Mouse (Mus musculus): Measurements from ENCODE around the gene Zcchc7. TPM values are rescaled to one million over a fixed set of nuclear protein-coding genes. Genes with fewer than 3 reads are reported as not detected.
A peak's percentile ranks its signal among the peaks of the same experiment; 100 is the strongest.

Gene Zcchc7
- polyA plus RNA-seq, 1 experiment from 2014 or later, result 36.4 TPM

DNA sequence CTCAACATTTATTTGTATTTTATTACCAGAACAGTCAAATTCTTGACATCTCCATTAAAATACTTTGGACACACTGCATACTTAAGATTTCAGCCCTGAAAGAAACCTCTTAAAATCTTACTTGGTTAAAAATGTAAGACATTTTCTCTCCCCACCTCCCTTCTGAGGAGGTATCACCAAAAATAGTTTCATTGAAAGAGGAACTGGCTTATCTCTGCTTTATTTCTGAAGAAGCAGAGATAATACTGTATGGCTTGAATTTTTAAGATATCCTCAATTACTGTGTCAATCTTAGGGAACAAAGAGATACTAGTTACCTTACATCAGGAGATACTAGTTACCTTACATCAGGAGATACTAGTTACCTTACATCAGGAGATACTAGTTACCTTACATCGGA is 116.4 kb downstream of the Zcchc7 start:
- Histone ChIP-seq H3K27me3 (ENCODE audit: control insufficient read depth, insufficient read depth, low read length) (no peaks in the 10 kb centered on the region), H3K36me3 (ENCODE audit: control insufficient read depth, insufficient read depth, low read length) (no peaks in the 10 kb centered on the region), H3K9ac (ENCODE audit: low read length) (no peak overlapping the region), H3K27ac (replicated peaks) (no peak overlapping the region), H3K4me3 (ENCODE audit: low read depth, low read length) (no peak overlapping the region), H3K4me1 (replicated peaks; ENCODE audit: control insufficient read depth, insufficient read depth) (no peaks in the 10 kb centered on the region), H3K9me3 (ENCODE audit: control insufficient read depth, low read length) (no peaks in the 10 kb centered on the region), H3K4me2 (replicated peaks; ENCODE audit: low read depth) (no peak overlapping the region)
- no peak for ATAC-seq (ENCODE audit: low FRiP score, low TSS enrichment)
- DNase-seq (ENCODE audit: low spot score), result no peak
- no peak for TF ChIP-seq EP300 (optimal IDR thresholded peaks at IDR 0.05)
- 98% methylated on average over 1 of the region's 1 CpGs for WGBS

DNA sequence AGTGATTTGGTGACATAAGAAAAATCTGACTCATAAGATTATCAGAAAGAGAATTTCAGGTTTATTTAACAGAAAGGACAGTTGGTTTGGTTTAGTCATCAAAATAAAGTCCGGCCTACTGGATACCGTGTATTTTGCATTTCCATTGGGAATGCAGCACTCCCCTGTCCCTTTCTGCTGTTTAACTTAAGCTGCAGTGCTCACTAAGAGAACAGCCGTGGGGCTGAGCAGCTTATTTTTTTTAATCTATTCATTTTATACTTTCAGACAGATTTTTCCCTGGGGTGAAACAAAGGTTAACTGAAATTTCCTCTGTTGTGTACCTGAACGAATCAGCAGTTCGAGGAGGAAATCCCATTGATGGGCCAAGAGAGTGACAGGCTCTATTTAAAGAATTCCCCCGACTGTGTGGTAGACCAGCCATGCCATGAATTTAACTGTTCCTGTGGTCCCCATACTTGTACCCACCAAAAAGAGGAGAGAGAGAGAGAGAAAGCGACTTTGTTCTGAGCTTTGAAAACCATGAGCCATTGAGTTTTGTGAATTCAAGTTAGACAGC is 124.5 kb downstream of the Zcchc7 start:
- 41% methylated on average over 7 of the region's 7 CpGs for WGBS
- H3K4me2 ChIP-seq (replicated peaks; ENCODE audit: low read depth), result no peak overlapping the region
- no peak for TF ChIP-seq EP300 (optimal IDR thresholded peaks at IDR 0.05)
- TF ChIP-seq CTCF (IDR thresholded peaks at IDR 0.05; ENCODE audit: low read depth), result no peak
- no peak overlapping the region for H3K27ac ChIP-seq (replicated peaks)
- no peak overlapping the region for H3K4me3 ChIP-seq (ENCODE audit: low read depth, low read length)
- ATAC-seq (ENCODE audit: low FRiP score, low TSS enrichment) (no peak), DNase-seq (ENCODE audit: low spot score) (no peak)
- no peaks in the 10 kb centered on the region for H3K36me3 ChIP-seq (ENCODE audit: control insufficient read depth, insufficient read depth, low read length)
- no peaks in the 10 kb centered on the region for H3K4me1 ChIP-seq (replicated peaks; ENCODE audit: control insufficient read depth, insufficient read depth)
- no peaks in the 10 kb centered on the region for H3K27me3 ChIP-seq (ENCODE audit: control insufficient read depth, insufficient read depth, low read length)
- H3K9me3 ChIP-seq (ENCODE audit: control insufficient read depth, low read length), result no peaks in the 10 kb centered on the region
- H3K9ac ChIP-seq (ENCODE audit: low read length), result no peak overlapping the region

DNA sequence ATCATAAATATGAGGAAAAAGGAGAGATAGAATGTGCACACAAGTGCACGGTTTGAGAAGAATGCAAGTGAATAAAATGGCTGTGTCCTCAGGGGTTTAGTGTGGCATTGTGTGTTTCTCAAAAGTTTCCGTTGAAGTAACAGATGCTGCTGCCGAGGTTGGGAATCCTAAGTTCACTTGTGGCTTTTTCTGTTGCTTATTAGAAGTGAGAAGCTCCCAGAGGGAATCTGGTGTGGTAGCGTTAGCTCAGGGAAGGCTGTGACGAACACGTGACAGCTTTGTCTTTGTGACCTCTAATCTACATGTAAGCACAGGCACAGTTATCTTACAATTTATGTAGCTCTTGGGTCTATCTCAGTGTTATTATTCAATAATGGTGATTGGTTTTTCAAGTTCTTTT is 130.5 kb downstream of the Zcchc7 start:
- TF ChIP-seq CTCF (IDR thresholded peaks at IDR 0.05; ENCODE audit: low read depth), result no peak
- no peak for TF ChIP-seq EP300 (optimal IDR thresholded peaks at IDR 0.05)
- H3K9me3 ChIP-seq (ENCODE audit: control insufficient read depth, low read length), result no peaks in the 10 kb centered on the region
- DNase-seq (ENCODE audit: low spot score), result no peak
- ATAC-seq (ENCODE audit: low FRiP score, low TSS enrichment), result no peak
- WGBS, result 75% methylated on average over 6 of the region's 6 CpGs
- no peaks in the 10 kb centered on the region for H3K27me3 ChIP-seq (ENCODE audit: control insufficient read depth, insufficient read depth, low read length)
- H3K27ac ChIP-seq (replicated peaks), result no peak overlapping the region
- no peaks in the 10 kb centered on the region for H3K36me3 ChIP-seq (ENCODE audit: control insufficient read depth, insufficient read depth, low read length)
- H3K9ac ChIP-seq (ENCODE audit: low read length), result no peak overlapping the region
- no peak overlapping the region for H3K4me3 ChIP-seq (ENCODE audit: low read depth, low read length)
- H3K4me2 ChIP-seq (replicated peaks; ENCODE audit: low read depth), result no peak overlapping the region
- no peaks in the 10 kb centered on the region for H3K4me1 ChIP-seq (replicated peaks; ENCODE audit: control insufficient read depth, insufficient read depth)

DNA sequence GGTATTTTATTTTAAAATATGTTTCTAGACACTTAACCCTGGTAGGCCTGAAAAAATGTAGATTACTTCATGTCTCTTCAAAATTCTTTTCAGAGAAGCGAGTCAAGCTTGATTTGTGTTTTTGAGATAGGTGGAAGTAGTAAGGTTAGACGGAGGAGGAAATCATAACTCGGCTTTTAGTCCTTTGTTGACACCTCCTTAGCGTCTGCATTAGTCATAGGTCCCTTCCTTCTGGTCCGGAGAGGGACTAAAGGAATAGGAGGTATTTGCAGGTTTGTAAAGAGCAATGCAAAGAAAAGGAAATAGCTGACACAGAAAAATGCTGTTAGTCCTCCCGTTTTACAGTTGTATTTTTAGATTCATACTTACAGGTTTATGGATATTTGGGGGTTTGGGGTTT is 135.7 kb downstream of the Zcchc7 start:
- ATAC-seq (ENCODE audit: low FRiP score, low TSS enrichment) (0 out of 2 replicates have a peak, but pooled peaks have one; percentile 53), DNase-seq (ENCODE audit: low spot score) (no peak)
- no peaks in the 10 kb centered on the region for H3K4me1 ChIP-seq (replicated peaks; ENCODE audit: control insufficient read depth, insufficient read depth)
- H3K4me2 ChIP-seq (replicated peaks; ENCODE audit: low read depth), result no peak overlapping the region
- no peak overlapping the region for H3K27ac ChIP-seq (replicated peaks)
- no peaks in the 10 kb centered on the region for H3K27me3 ChIP-seq (ENCODE audit: control insufficient read depth, insufficient read depth, low read length)
- TF ChIP-seq EP300 (optimal IDR thresholded peaks at IDR 0.05) (no peak), CTCF (IDR thresholded peaks at IDR 0.05; ENCODE audit: low read depth) (no peak)
- no peaks in the 10 kb centered on the region for H3K36me3 ChIP-seq (ENCODE audit: control insufficient read depth, insufficient read depth, low read length)
- H3K4me3 ChIP-seq (ENCODE audit: low read depth, low read length), result no peak overlapping the region
- H3K9ac ChIP-seq (ENCODE audit: low read length), result no peak overlapping the region
- WGBS, result 34% methylated on average over 6 of the region's 6 CpGs
- no peaks in the 10 kb centered on the region for H3K9me3 ChIP-seq (ENCODE audit: control insufficient read depth, low read length)

DNA sequence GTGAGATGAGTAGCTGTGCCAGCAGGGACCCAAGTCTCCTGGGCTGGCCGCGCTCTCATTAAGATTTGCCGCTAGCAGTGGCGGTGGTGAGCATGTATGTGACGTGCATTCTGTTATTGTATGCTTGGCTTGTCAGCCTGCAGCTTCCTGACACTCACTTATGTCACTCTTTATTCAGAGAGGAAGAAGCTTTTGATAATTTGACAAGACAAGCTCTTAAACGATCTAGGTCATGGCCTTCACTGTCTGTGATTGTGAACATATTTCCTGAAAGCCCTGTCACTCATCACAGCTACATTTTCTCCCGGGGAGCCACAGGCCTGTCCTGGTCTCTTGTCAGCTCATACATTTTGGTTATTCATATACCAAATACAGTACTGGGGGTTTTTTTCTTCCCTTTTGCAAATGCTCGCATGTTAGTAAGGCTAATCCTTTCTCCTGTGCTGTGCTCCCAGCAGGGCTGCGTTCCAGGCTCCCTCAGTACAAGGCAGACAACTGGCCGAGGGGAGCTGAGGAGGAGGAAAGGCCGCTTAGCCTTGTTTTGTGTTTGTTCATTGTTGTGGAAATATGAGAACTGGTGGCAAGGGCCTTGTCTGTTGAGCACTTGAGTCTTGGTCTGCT is 150.1 kb downstream of the Zcchc7 start:
- DNase-seq (ENCODE audit: low spot score), result no peak
- H3K27me3 ChIP-seq (ENCODE audit: control insufficient read depth, insufficient read depth, low read length), result no peaks in the 10 kb centered on the region
- no peak overlapping the region for H3K9ac ChIP-seq (ENCODE audit: low read length)
- H3K4me2 ChIP-seq (replicated peaks; ENCODE audit: low read depth), result no peak overlapping the region
- H3K27ac ChIP-seq (replicated peaks), result no peak overlapping the region
- H3K4me1 ChIP-seq (replicated peaks; ENCODE audit: control insufficient read depth, insufficient read depth), result no peaks in the 10 kb centered on the region
- H3K36me3 ChIP-seq (ENCODE audit: control insufficient read depth, insufficient read depth, low read length), result no peaks in the 10 kb centered on the region
- TF ChIP-seq CTCF (IDR thresholded peaks at IDR 0.05; ENCODE audit: low read depth) (no peak), EP300 (optimal IDR thresholded peaks at IDR 0.05) (no peak)
- 60% methylated on average over 11 of the region's 11 CpGs for WGBS
- no peak overlapping the region for H3K4me3 ChIP-seq (ENCODE audit: low read depth, low read length)
- ATAC-seq (ENCODE audit: low FRiP score, low TSS enrichment), result no peak
- no peaks in the 10 kb centered on the region for H3K9me3 ChIP-seq (ENCODE audit: control insufficient read depth, low read length)

DNA sequence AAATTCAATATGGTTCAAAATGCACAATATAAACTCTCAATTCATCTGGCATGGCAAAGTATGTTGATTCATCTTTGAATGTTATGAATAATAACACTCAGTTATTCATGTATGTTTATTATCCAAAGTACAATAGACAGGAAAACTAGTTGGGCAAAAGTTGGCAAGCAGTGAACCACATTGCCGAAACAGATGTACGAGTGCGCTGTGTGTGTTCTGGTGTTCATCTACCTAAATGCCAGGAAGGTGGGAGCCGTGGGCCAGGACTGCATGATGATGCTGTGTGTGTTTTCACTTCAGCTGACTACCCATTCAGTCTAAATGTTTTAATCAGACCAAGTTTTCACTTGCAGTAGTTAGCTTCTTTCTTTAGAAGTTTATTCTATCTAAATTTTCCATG is 150.7 kb downstream of the Zcchc7 start:
- Histone ChIP-seq H3K36me3 (ENCODE audit: control insufficient read depth, insufficient read depth, low read length) (no peaks in the 10 kb centered on the region), H3K9ac (ENCODE audit: low read length) (no peak overlapping the region), H3K4me1 (replicated peaks; ENCODE audit: control insufficient read depth, insufficient read depth) (no peaks in the 10 kb centered on the region), H3K4me2 (replicated peaks; ENCODE audit: low read depth) (no peak overlapping the region), H3K27ac (replicated peaks) (no peak overlapping the region), H3K9me3 (ENCODE audit: control insufficient read depth, low read length) (no peaks in the 10 kb centered on the region), H3K4me3 (ENCODE audit: low read depth, low read length) (no peak overlapping the region), H3K27me3 (ENCODE audit: control insufficient read depth, insufficient read depth, low read length) (no peaks in the 10 kb centered on the region)
- 74% methylated on average over 4 of the region's 4 CpGs for WGBS
- DNase-seq (ENCODE audit: low spot score) (no peak), ATAC-seq (ENCODE audit: low FRiP score, low TSS enrichment) (no peak)
- TF ChIP-seq EP300 (optimal IDR thresholded peaks at IDR 0.05) (no peak), CTCF (IDR thresholded peaks at IDR 0.05; ENCODE audit: low read depth) (no peak)

Data from stomach, postnatal 0 days (tissue).